Mouse (Mus musculus): ENCODE measurements around the gene Smad6. TPM values are rescaled to one million over a fixed set of nuclear protein-coding genes. Genes with fewer than 3 reads are reported as not detected.

The Smad6 gene
- 10 to 100 TPM; 10.9 to 16.5 (median 11.9) TPM for total RNA-seq (2022)

GRCm38 (mm10) chr9:64021853-64022561 lies at the start of gene Smad6:
Gene Smad6, minus strand, starts transcription at chr9:64022059.
- peak; percentile 89 for DNase-seq (ENCODE audit: low spot score)

- no peak for DNase-seq (ENCODE audit: low spot score)
Measured at GRCm38 (mm10) chr9:64070674-64071073, 48.8 kb upstream of the Smad6 start.

- no peak for DNase-seq (ENCODE audit: low spot score)
Measured at GRCm38 (mm10) chr9:64069131-64069530, 47.3 kb upstream of the Smad6 start.

- DNase-seq (ENCODE audit: low spot score), result no peak
Measured at GRCm38 (mm10) chr9:64068571-64068970, 46.7 kb upstream of the Smad6 start.

- no peak for DNase-seq (ENCODE audit: low spot score)
Measured at GRCm38 (mm10) chr9:64067787-64068186, 45.9 kb upstream of the Smad6 start.

GRCm38 (mm10) chr9:64060033-64060539 lies 38.2 kb upstream of the Smad6 start:
- DNase-seq (ENCODE audit: low spot score), result peak; percentile 19

- no peak for DNase-seq (ENCODE audit: low spot score)
Measured at GRCm38 (mm10) chr9:64057903-64058650, 36.2 kb upstream of the Smad6 start.

- peak; percentile 20 for DNase-seq (ENCODE audit: low spot score)
Measured at GRCm38 (mm10) chr9:64055162-64055561, 33.3 kb upstream of the Smad6 start.

GRCm38 (mm10) chr9:64053786-64054185 lies 31.9 kb upstream of the Smad6 start:
- no peak for DNase-seq (ENCODE audit: low spot score)

- no peak for DNase-seq (ENCODE audit: low spot score)
Measured at GRCm38 (mm10) chr9:64051241-64051640, 29.4 kb upstream of the Smad6 start.

- peak; percentile 31 for DNase-seq (ENCODE audit: low spot score)
Measured at GRCm38 (mm10) chr9:64050513-64051065, 28.7 kb upstream of the Smad6 start.

GRCm38 (mm10) chr9:64049471-64050380 lies 27.9 kb upstream of the Smad6 start:
- DNase-seq (ENCODE audit: low spot score), result peak; percentile 56

GRCm38 (mm10) chr9:64045117-64045890 lies 23.4 kb upstream of the Smad6 start:
- DNase-seq (ENCODE audit: low spot score), result peak; percentile 37

- DNase-seq (ENCODE audit: low spot score), result no peak
Measured at GRCm38 (mm10) chr9:64044343-64044742, 22.5 kb upstream of the Smad6 start.

GRCm38 (mm10) chr9:64042911-64043310 lies 21.1 kb upstream of the Smad6 start:
- DNase-seq (ENCODE audit: low spot score), result no peak

- no peak for DNase-seq (ENCODE audit: low spot score)
Measured at GRCm38 (mm10) chr9:64042216-64042615, 20.4 kb upstream of the Smad6 start.

GRCm38 (mm10) chr9:64029908-64030631 lies 8.2 kb upstream of the Smad6 start:
- no peak for DNase-seq (ENCODE audit: low spot score)

GRCm38 (mm10) chr9:64025565-64025964 lies 3.7 kb upstream of the Smad6 start:
- peak; percentile 42 for DNase-seq (ENCODE audit: low spot score)

GRCm38 (mm10) chr9:64024976-64025375 lies 3.1 kb upstream of the Smad6 start:
- no peak for DNase-seq (ENCODE audit: low spot score)
